Mouse (Mus musculus) erythroblast, embryonic 14.5 days (primary cell): ENCODE results near the gene Arhgap22.

Experiments
- GATA1 ChIP-seq: IDR thresholded peaks from 2 replicates; pipeline ENCODE4 v1.6.1; 2012; ENCODE audit warnings: low read length, inconsistent platforms, mixed read lengths
- TAL1 ChIP-seq: IDR thresholded peaks from 3 replicates; pipeline ENCODE4 v1.6.1; 2012; ENCODE audit warnings: low read length, inconsistent platforms, mixed read lengths

GRCm38 (mm10) chr14:33314160-33314559, 100.3 kb downstream of the Arhgap22 start:
- no peak for TF ChIP-seq GATA1
- no peak for TF ChIP-seq TAL1
